Mouse (Mus musculus): ENCODE data around the gene Adh4. TPM values are rescaled to one million over a fixed set of nuclear protein-coding genes. Genes with fewer than 3 reads are reported as not detected.
A peak's percentile ranks its signal among the peaks of the same experiment; 100 is the strongest.

The Adh4 gene
- polyA plus RNA-seq, 1 experiment from 2014 or later: not detected

DNA sequence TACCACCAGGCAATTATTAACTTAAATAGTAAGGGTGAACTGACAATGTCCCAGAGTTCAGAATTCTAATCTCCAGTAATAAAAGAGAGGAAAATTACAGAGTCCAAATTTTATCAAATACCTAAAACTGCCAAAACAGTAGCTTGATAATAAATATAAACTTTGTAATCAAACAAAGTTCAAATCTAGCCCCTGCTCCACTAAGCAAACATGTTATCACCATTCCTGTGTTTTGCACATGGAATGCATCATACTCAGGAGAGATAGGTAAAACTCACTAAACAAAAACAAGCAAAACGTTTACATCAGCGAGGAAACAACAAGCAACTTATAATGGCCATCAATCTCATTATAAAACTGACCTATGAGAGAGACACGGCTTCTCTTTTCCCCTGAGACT, 5.1 kb upstream of the Adh4 start:
- H3K4me1 ChIP-seq: no peaks in the 10 kb centered on the region
- no peaks in the 10 kb centered on the region for H3K36me3 ChIP-seq (replicated peaks)
- H3K27ac ChIP-seq: no peak overlapping the region
- no peak overlapping the region for H3K9ac ChIP-seq
- no peak overlapping the region for H3K4me2 ChIP-seq
- no peak overlapping the region for H3K4me3 ChIP-seq (replicated peaks)
- H3K9me3 ChIP-seq: no peaks in the 10 kb centered on the region
- no peaks in the 10 kb centered on the region for H3K27me3 ChIP-seq
- ATAC-seq (ENCODE audit: low FRiP score): no peak
- 77% methylated on average over 3 of the region's 3 CpGs for WGBS

DNA sequence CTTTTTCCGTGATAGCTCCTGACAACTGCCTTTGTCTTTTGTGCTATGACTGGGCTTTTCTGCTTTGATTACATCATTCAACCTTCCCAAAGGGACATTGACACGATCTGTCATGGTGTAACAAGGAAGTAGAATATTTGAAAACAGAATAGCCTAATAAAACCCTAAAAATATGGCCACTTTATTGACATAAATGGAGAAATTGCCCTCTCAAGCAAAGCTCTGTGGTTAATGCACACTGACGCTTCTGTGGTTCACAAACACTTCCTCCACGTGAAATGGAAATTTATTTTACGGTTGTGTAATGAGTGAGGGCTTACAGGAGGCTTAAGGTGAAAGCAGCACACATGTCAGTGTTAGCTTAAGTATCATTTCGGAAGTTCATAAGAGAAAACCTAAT, 4.1 kb downstream of the Adh4 start:
- Histone ChIP-seq H3K4me2 (no peak overlapping the region), H3K9ac (no peak overlapping the region), H3K27ac (no peak overlapping the region), H3K4me1 (no peaks in the 10 kb centered on the region), H3K27me3 (no peaks in the 10 kb centered on the region), H3K36me3 (replicated peaks) (no peaks in the 10 kb centered on the region), H3K4me3 (replicated peaks) (no peak overlapping the region), H3K9me3 (no peaks in the 10 kb centered on the region)
- WGBS: 82% methylated on average over 6 of the region's 6 CpGs
- ATAC-seq (ENCODE audit: low FRiP score): no peak

DNA sequence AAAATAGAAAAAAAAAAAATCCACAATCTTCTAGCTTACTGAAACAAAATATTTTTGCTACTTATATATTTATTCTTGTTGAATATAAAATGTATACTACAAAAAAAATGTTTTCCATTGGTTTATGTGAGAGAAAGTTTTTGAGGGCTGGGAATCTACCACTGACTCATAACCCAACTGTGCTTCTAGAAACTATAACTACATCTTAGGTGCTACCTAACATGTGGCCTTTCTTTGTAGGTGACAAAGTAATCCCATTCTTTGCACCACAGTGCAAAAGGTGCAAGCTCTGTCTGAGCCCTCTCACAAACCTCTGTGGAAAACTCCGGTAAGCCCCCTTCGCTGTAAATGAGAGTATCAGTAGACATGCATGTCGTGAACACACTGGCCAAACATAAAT, 5.1 kb downstream of the Adh4 start:
- Histone ChIP-seq H3K9me3 (no peaks in the 10 kb centered on the region), H3K4me2 (no peak overlapping the region), H3K4me1 (no peaks in the 10 kb centered on the region), H3K27me3 (no peaks in the 10 kb centered on the region), H3K27ac (no peak overlapping the region), H3K9ac (no peak overlapping the region), H3K36me3 (replicated peaks) (no peaks in the 10 kb centered on the region), H3K4me3 (replicated peaks) (no peak overlapping the region)
- no peak for ATAC-seq (ENCODE audit: low FRiP score)
- WGBS: 92% methylated on average over 3 of the region's 3 CpGs

DNA sequence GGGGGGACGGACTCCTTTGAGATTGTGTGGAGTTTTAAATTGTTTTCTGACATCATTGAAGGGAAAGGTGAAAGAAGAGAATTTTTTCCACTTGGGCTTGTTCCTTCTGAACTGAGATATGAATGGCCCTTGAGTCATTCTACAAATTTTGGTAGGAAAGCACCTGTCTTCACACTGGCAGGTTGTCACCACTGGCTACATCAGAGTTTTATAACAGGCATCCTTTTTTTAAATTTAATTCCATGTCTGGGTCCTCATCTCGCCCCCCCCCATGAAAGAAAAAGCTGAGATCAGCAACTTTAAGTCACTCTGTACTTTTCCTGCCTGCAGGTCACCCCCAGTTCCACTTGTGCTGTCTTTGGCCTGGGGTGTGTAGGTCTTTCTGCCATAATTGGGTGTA, 8.4 kb downstream of the Adh4 start:
- ATAC-seq (ENCODE audit: low FRiP score): no peak
- Histone ChIP-seq H3K27ac (no peak overlapping the region), H3K36me3 (replicated peaks) (no peaks in the 10 kb centered on the region), H3K4me2 (no peak overlapping the region), H3K4me3 (replicated peaks) (no peak overlapping the region), H3K9me3 (no peaks in the 10 kb centered on the region), H3K4me1 (no peaks in the 10 kb centered on the region), H3K27me3 (no peaks in the 10 kb centered on the region), H3K9ac (no peak overlapping the region)
- WGBS: 58% methylated on average over 2 of the region's 2 CpGs

DNA sequence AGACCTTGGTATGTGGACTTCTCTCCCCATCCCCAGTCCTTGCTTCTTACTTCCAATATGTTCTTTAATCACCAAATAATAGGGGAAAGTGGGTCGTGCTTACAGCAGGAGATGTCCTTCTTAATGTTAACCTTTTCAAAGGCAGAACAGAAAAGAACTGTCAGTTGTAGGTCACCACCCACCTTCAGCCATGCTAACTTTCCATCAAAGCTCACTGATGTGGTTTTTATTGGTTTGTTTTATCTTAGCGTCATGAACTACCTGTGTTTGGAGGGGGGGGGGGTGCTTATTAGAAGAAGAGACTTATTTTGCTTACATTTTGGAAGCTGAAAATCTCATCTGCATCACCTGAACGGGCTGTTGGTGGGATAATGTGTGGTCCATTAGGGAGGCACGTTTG, 9.0 kb downstream of the Adh4 start:
- H3K4me1 ChIP-seq: no peaks in the 10 kb centered on the region
- no peak for ATAC-seq (ENCODE audit: low FRiP score)

DNA sequence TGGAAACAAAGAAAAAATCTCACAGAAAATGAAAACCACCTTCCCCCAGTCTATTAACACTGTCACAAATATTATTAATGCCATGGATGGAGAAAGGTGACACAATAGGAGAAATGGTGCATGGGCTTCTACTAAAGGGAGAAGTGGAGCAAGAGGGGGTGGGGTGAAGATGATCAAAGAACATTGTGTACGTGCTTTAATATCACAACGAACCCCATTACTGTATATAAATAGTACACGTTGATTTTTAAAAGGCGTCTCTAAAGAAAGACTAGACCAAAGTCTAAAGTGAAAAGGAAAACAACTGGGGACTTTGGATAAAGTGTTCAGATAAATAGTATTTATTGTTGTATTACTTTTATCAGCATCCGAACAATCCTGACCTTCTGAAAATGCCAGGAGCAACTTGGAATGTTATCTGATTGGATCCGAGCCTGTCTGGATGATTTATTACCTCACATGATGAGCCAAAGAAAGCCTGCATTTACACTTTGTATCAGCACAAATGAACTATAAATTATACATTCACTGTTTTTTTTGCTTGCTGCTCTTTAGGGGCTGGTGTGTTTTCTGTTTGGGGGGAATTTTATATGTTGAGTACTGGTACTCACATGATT, 15.2 kb downstream of the Adh4 start:
- WGBS: 92% methylated on average over 6 of the region's 6 CpGs
- no peak overlapping the region for H3K4me2 ChIP-seq
- no peaks in the 10 kb centered on the region for H3K9me3 ChIP-seq
- no peaks in the 10 kb centered on the region for H3K27me3 ChIP-seq
- no peak overlapping the region for H3K9ac ChIP-seq
- H3K4me1 ChIP-seq: no peaks in the 10 kb centered on the region
- no peak overlapping the region for H3K4me3 ChIP-seq (replicated peaks)
- no peaks in the 10 kb centered on the region for H3K36me3 ChIP-seq (replicated peaks)
- H3K27ac ChIP-seq: no peak overlapping the region
- no peak for ATAC-seq (ENCODE audit: low FRiP score)

More for the DNA sequence above, 9.0 kb downstream of the Adh4 start:
- Histone ChIP-seq H3K27me3 (no peaks in the 10 kb centered on the region), H3K9me3 (no peaks in the 10 kb centered on the region), H3K4me2 (no peak overlapping the region), H3K9ac (no peak overlapping the region), H3K36me3 (replicated peaks) (no peaks in the 10 kb centered on the region), H3K4me3 (replicated peaks) (no peak overlapping the region), H3K27ac (no peak overlapping the region)
- 76% methylated on average over 4 of the region's 4 CpGs for WGBS

DNA sequence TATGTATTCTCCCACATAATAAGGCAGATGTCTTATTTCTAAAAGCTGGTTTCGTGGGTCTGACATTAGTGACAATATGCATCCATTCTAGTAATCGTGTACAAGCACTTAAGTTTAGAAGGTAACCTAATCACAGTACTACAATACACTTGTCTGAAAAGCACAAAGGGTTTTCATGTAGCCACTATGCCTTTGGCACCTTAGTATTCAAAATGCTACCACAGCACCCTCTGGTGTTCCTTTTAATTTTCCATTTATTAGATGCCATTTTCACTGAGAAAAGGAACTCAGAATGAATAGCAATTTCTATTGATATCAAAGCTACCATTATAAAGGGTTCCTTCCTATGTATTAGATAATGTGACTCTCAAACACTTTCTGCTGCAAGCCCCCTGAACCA, 16.6 kb downstream of the Adh4 start:
- Histone ChIP-seq H3K4me3 (replicated peaks) (no peak overlapping the region), H3K4me1 (no peaks in the 10 kb centered on the region), H3K27me3 (no peaks in the 10 kb centered on the region), H3K9me3 (no peaks in the 10 kb centered on the region), H3K27ac (no peak overlapping the region), H3K9ac (no peak overlapping the region), H3K36me3 (replicated peaks) (no peaks in the 10 kb centered on the region), H3K4me2 (no peak overlapping the region)
- no peak for ATAC-seq (ENCODE audit: low FRiP score)
- WGBS: 74% methylated on average over 2 of the region's 2 CpGs

DNA sequence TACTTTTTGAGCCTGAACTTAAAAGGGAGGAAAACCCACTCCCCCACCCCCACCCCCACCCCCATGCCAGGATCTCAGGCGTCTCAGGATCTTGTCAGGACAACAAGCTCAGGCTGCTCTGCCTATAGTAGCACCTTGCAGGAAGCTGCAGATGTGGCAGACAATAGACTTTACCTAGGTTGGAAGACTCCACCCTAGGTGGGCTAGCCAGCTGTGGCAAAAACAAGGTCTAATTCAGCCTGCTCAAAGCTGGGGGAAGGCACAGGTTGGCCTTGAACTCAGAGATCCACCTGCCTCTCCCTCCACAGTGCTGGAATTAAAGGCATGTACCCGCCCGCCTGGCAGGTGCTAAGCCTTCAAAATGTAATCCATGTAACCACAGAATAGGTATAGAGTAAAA, 23.4 kb downstream of the Adh4 start:
- WGBS: 80% methylated on average over 3 of the region's 3 CpGs
- Histone ChIP-seq H3K4me3 (replicated peaks) (no peak overlapping the region), H3K27me3 (no peaks in the 10 kb centered on the region), H3K9me3 (no peaks in the 10 kb centered on the region), H3K4me2 (no peak overlapping the region), H3K36me3 (replicated peaks) (no peaks in the 10 kb centered on the region), H3K27ac (no peak overlapping the region), H3K4me1 (peaks cover 5% of the 10 kb centered on the region), H3K9ac (no peak overlapping the region)
- ATAC-seq (ENCODE audit: low FRiP score): no peak

DNA sequence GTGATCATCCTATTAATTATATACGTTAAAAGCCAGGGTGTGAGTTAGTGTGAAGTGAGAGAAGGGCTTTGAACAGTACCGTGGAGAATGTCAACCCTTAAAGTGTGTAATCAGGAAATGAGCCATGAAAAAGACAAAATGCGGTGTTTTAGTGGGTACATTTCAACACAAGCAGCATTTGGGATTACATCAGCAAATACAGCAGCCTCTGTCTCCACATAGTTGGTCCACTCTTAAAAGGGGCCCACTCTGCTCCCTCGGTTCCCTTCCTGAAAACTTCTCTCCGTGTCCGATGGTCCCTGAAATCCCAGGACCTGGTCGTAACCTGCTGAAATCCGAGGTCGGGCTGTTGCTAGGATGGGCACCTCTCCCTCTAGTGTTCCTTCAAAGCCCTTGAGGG, 26.9 kb downstream of the Adh4 start:
- ATAC-seq (ENCODE audit: low FRiP score): peak; percentile 5; the same call in 1 of the 2 replicates
- no peaks in the 10 kb centered on the region for H3K27me3 ChIP-seq
- peak overlapping the region; percentile 74 for H3K4me3 ChIP-seq (replicated peaks)
- H3K9me3 ChIP-seq: no peaks in the 10 kb centered on the region
- H3K27ac ChIP-seq: peak overlapping the region; percentile 75
- peak overlapping the region; percentile 70 for H3K9ac ChIP-seq
- peaks cover 20% of the 10 kb centered on the region for H3K4me1 ChIP-seq
- 2% methylated on average over 9 of the region's 9 CpGs for WGBS
- peak overlapping the region; percentile 78 for H3K4me2 ChIP-seq
- H3K36me3 ChIP-seq (replicated peaks): peaks cover 22% of the 10 kb centered on the region

DNA sequence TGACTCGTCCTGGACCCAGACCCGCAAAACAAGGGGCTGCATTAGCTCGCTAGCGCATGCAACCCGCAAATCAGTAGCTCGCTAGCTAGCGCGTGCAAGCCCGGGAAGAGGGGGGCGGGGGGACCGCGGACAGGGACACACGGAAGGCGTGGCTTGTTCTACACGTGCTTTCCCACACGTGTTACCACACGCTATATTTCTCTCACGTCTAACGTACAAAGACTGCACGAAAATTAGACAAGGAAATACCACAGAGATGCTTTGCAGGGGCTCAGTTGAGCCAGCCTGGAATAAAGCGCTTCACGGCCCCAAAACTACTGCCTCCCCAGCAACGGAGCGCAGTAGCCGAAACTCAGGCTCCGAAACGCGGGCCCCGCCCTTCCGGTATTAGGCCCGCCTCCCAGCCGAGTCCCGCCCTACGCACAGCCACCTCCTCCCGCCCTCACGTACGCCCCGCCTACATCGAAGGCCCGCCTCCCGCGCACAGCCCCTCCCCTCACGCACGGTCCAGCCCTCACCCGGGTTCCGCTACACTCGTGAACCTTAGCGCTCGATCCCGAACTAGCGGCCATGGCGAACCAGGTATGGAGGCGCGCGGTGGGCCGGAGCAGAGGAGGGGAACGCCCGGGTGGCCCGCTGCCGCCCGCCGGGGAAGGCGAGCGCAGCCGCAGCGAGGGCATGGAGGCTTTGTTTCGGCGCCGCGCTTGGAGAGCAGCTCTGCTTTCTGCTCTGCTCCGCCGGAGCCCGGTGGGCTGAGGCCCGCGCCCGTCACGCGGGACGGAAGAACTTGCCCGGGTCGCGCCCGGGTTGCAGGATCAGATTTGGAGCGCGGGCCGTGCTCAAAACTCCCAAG, 27.6 kb downstream of the Adh4 start, which contains the start of gene Adh5:
TSS of gene Adh5 (plus strand) at position 482 of the 853 bp plus-strand sequence.
- Histone ChIP-seq H3K9me3 (no peaks in the 10 kb centered on the region), H3K27me3 (no peaks in the 10 kb centered on the region), H3K27ac (peak within 1 kb of the TSS; percentile 82), H3K4me2 (peak within 1 kb of the TSS; percentile 78), H3K4me3 (replicated peaks) (peak within 1 kb of the TSS; percentile 74), H3K36me3 (replicated peaks) (peaks cover 26% of the 10 kb centered on the region), H3K9ac (peak within 1 kb of the TSS; percentile 83), H3K4me1 (peaks cover 20% of the 10 kb centered on the region)
- under 1% methylated on average over 86 of the region's 86 CpGs for whole genome bisulfite sequencing
- peak; percentile 99 for ATAC-seq (ENCODE audit: low FRiP score)

DNA sequence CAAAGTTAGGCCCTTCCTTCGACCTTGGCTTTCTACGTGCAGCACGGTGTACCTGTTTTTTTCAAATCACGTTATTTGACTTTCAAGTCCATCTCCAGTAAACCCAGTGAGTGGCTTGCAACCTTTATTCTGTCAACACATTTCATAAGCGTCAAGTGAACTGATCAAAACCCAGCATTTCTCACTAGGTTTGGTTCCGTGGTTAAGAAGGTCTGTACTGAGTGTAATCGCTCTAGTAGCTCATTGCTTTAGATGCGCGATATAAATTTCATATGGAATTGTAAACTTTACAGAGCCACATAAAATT, 28.2 kb downstream of the Adh4 start:
- H3K27me3 ChIP-seq: no peaks in the 10 kb centered on the region
- 3% methylated on average over 9 of the region's 9 CpGs for WGBS
- H3K36me3 ChIP-seq (replicated peaks): peaks cover 32% of the 10 kb centered on the region

DNA sequence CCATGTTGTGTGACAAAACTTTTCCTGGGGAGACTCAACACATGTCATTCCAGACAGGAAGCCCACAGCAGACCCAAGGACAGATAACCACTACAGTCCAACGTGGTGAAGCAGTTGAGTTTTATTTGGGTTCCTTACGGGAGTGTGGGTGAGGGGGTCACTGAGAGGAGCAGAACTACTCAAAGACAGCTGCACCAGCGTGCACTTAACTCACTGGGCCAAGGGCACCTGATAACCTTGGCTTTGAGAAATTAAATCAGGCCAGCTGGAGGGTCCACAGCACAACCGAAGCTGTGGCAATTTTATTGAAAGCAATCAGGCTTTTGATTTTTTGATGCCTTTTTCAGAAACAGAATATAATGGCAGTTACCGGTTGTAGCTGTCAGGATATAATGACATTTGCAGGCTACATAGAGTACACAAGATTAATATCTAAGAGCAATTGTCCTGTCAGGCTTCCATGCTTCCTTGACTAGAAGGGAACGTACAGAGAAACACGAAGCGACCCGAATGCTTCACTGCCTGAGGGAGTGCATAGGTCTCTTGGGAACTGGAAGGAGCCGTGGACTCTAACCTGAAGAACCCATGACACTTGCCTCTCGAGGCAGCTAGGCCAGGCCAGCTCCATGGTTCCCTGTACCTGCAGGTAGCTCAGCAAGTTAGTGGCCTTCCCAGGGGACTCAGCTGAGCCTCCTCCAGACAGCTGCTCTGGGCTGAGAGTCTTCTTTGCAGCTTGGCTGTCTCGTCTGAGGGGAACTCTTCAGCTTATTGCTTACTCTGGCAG, 33.0 kb downstream of the Adh4 start:
- H3K9me3 ChIP-seq: no peaks in the 10 kb centered on the region
- H3K4me1 ChIP-seq: peaks cover 15% of the 10 kb centered on the region
- H3K4me3 ChIP-seq (replicated peaks): no peak overlapping the region
- no peak overlapping the region for H3K27ac ChIP-seq
- ATAC-seq (ENCODE audit: low FRiP score): no peak
- no peaks in the 10 kb centered on the region for H3K27me3 ChIP-seq
- H3K36me3 ChIP-seq (replicated peaks): peaks cover 77% of the 10 kb centered on the region
- H3K9ac ChIP-seq: no peak overlapping the region
- no peak overlapping the region for H3K4me2 ChIP-seq
- 88% methylated on average over 12 of the region's 12 CpGs for WGBS

More for the DNA sequence above, 28.2 kb downstream of the Adh4 start:
- H3K4me1 ChIP-seq: peaks cover 20% of the 10 kb centered on the region
- no peak for ATAC-seq (ENCODE audit: low FRiP score)
- H3K9ac ChIP-seq: peak overlapping the region; percentile 83
- H3K4me3 ChIP-seq (replicated peaks): peak overlapping the region; percentile 74
- H3K4me2 ChIP-seq: peak overlapping the region; percentile 78
- peak overlapping the region; percentile 82 for H3K27ac ChIP-seq
- H3K9me3 ChIP-seq: no peaks in the 10 kb centered on the region
